Mouse (Mus musculus): Measurements from ENCODE around the gene Atg4d. TPM values are rescaled to one million over a fixed set of nuclear protein-coding genes. Genes with fewer than 3 reads are reported as not detected.
A peak's percentile ranks its signal among the peaks of the same experiment; 100 is the strongest.
"Not testable (repeated sequence)": the region's sequence is repeated elsewhere in the genome, so short reads cannot be mapped to it uniquely, and the experiment has no call there.

Atg4d gene
- total RNA-seq, 2 experiments from 2014 or later, result 49.5 to 73.9 TPM

- not testable (repeated sequence) for ATAC-seq (replicated peaks; ENCODE audit: low FRiP score, poor library complexity, severe bottlenecking)
Observed at GRCm38 (mm10) chr9:21269590-21269989, 4.5 kb downstream of the Atg4d start.

GRCm38 (mm10) chr9:21272391-21272790 lies 7.3 kb downstream of the Atg4d start:
- no peak for ATAC-seq (replicated peaks; ENCODE audit: low FRiP score, poor library complexity, severe bottlenecking)

- ATAC-seq (replicated peaks; ENCODE audit: low FRiP score, poor library complexity, severe bottlenecking), result no peak
Observed at GRCm38 (mm10) chr9:21273094-21273493, 8.0 kb downstream of the Atg4d start.

- no peak for ATAC-seq (replicated peaks; ENCODE audit: low FRiP score, poor library complexity, severe bottlenecking)
Observed at GRCm38 (mm10) chr9:21273520-21274228, 8.6 kb downstream of the Atg4d start.

GRCm38 (mm10) chr9:21274336-21274735 lies 9.2 kb downstream of the Atg4d start:
- no peak for ATAC-seq (replicated peaks; ENCODE audit: low FRiP score, poor library complexity, severe bottlenecking)

GRCm38 (mm10) chr9:21275013-21275710 lies 10.1 kb downstream of the Atg4d start:
- no peak for ATAC-seq (replicated peaks; ENCODE audit: low FRiP score, poor library complexity, severe bottlenecking)

- ATAC-seq (replicated peaks; ENCODE audit: low FRiP score, poor library complexity, severe bottlenecking), result 0 out of 2 replicates have a peak, but pooled peaks have one; percentile 13
Observed at GRCm38 (mm10) chr9:21275727-21276126, 10.6 kb downstream of the Atg4d start.

- ATAC-seq (replicated peaks; ENCODE audit: low FRiP score, poor library complexity, severe bottlenecking), result no peak
Observed at GRCm38 (mm10) chr9:21276307-21276706, 11.2 kb downstream of the Atg4d start.

GRCm38 (mm10) chr9:21277776-21278175 lies 12.7 kb downstream of the Atg4d start:
- ATAC-seq (replicated peaks; ENCODE audit: low FRiP score, poor library complexity, severe bottlenecking), result no peak

- no peak for ATAC-seq (replicated peaks; ENCODE audit: low FRiP score, poor library complexity, severe bottlenecking)
Observed at GRCm38 (mm10) chr9:21283591-21283990, 18.5 kb downstream of the Atg4d start.

GRCm38 (mm10) chr9:21283994-21284393 lies 18.9 kb downstream of the Atg4d start:
- ATAC-seq (replicated peaks; ENCODE audit: low FRiP score, poor library complexity, severe bottlenecking), result no peak

- ATAC-seq (replicated peaks; ENCODE audit: low FRiP score, poor library complexity, severe bottlenecking), result no peak
Observed at GRCm38 (mm10) chr9:21286753-21287152, 21.7 kb downstream of the Atg4d start.

- peak; percentile 76 for ATAC-seq (replicated peaks; ENCODE audit: low FRiP score, poor library complexity, severe bottlenecking)
Observed at GRCm38 (mm10) chr9:21287571-21288402, 22.7 kb downstream of the Atg4d start, which contains the start of gene Kri1. TSS of gene Kri1 (minus strand) at chr9:21287969.

GRCm38 (mm10) chr9:21288404-21289336 lies 23.6 kb downstream of the Atg4d start:
- ATAC-seq (replicated peaks; ENCODE audit: low FRiP score, poor library complexity, severe bottlenecking), result no peak

GRCm38 (mm10) chr9:21289337-21289671 lies 24.2 kb downstream of the Atg4d start:
- no peak for ATAC-seq (replicated peaks; ENCODE audit: low FRiP score, poor library complexity, severe bottlenecking)

GRCm38 (mm10) chr9:21290589-21290988 lies 25.5 kb downstream of the Atg4d start:
- ATAC-seq (replicated peaks; ENCODE audit: low FRiP score, poor library complexity, severe bottlenecking), result peak; percentile 2; the same call in 1 of the 2 replicates

- ATAC-seq (replicated peaks; ENCODE audit: low FRiP score, poor library complexity, severe bottlenecking), result peak; percentile 75
Observed at GRCm38 (mm10) chr9:21291022-21291787, 26.1 kb downstream of the Atg4d start, which contains the start of gene Cdkn2d. TSS of gene Cdkn2d (minus strand) at chr9:21291407.

- ATAC-seq (replicated peaks; ENCODE audit: low FRiP score, poor library complexity, severe bottlenecking), result not testable (repeated sequence)
Observed at GRCm38 (mm10) chr9:21291868-21292267, 26.8 kb downstream of the Atg4d start.

GRCm38 (mm10) chr9:21292271-21292670 lies 27.2 kb downstream of the Atg4d start:
- no peak for ATAC-seq (replicated peaks; ENCODE audit: low FRiP score, poor library complexity, severe bottlenecking)
